Mouse (Mus musculus) fibroblast of lung, adult 2 months (primary cell): ENCODE results near the gene Plxna2.

Experiments used
- DNase-seq: peaks from one replicate; pipeline ENCODE4 v3.0.0-alpha.2; 2011; ENCODE audit warnings: low read depth

The Plxna2 gene

DNA sequence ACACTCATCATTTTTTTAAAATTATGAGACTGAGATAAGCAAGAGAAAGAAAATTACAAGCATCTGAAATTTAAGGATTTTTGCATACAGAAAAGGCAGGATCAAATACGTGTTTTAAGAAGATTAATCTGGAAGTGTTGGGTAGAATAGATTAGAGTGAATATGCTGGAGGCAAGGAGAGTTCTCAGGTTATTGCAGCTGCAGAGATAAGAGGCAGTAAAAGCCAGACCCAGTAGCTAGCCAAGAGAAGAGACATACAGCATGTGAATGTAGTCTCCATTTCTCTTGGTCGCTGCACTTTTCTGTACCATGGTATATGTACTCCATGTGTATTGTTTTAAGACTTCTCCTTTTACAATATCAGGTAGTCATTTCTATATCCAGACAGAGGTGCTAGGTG is 88.5 kb downstream of the Plxna2 start:
- no peak for DNase-seq

DNA sequence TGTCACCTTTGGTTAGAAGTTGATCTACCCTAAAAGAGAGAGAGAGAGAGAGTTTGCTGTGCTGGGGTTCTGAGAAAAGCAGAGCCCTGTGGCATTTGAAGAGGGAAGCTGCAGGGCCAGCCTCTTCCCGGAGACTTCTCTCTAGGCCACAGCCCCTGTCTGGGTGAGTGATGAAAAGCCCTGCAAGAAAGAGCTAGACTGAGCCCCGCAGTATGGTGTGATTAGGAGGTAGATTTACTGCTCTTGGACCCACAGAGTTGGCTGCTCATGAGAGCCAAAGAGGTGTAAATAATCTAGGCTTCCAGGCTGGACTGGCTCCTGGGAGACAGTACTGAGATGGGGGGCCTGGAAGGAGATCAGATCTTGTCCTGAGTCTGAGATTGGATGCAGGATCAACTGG is 94.4 kb downstream of the Plxna2 start:
- DNase-seq: no peak

DNA sequence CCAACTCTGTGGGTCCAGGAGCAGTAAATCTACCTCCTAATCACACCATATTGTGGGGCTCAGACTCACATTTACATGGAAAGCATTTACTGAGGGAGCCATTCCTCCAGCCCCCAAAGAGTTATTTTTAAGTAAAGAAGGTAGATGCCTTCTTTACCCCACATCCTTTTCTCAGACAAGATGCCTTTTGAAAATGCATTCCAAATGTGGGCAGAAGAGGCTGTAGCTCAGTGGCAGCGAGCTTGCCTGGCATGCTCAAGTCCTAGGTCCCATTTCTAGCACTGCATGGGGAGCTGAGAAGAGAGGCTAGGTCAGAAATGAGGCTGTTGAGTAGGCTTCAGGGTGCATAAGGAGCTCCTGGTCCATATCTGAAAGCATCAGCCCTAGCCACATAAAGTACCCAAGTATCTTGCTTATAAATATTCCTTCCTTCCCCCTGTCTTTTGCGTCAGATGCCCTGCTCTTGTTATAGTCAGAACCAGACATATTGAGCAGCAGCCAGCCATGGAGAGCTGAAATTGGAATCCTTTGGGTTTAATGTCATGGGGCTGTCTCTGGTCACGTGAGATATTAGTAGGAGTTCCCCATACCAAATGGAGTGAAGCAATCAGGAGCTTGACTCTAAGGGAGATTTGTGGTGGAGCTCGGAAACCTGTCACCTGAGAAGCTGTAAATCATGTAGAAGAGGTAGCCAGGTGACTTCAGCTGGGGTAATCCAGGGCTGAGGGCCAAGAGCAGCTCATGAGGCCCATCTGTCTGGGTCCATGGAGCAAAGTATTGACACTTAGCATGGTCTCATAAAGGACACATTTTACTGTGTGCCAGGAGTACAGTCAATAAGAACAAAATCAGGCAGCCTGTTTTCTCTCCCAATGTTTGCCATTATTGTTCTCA is 96.4 kb downstream of the Plxna2 start:
- DNase-seq: no peak

DNA sequence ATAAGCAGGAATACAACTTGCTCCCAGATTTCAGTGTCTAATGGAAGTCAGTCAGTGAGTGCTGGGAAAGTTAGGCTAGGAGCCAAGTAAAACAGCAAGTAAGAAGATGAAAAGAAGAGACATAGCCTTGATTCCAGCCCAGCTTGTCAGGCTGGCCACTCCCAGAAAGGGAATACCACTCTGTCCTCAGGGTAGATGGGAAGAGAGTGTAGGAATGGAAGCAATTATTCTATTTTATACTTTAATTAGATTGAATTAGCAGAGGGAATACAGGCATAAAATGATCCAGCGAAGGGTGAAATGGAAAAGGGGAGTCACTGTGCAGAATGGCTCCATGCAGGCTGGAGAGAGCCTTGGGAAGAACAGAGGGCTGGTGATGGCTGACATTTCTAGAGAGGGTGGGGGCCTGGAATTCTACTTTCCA is 99.4 kb downstream of the Plxna2 start:
- no peak for DNase-seq

DNA sequence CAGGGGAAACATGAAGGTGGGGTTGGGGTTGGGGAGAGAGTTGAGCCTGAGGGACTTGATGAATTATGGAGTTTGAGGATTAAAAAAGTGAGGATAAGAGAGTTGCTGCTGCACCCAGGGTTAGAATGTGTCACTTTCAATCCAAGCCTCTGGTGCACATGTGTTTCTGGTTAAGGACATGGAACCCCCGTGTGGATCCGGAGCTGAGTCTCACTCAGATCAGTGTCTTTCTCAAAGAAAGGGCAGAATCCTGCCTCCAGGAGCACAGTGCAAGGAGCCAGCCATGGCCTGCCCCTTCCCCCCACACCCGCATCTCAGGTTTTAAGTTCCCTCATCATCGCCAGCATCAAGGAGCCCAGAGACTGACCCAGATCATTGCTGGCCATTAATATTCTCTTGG is 102.4 kb downstream of the Plxna2 start:
- DNase-seq: no peak

DNA sequence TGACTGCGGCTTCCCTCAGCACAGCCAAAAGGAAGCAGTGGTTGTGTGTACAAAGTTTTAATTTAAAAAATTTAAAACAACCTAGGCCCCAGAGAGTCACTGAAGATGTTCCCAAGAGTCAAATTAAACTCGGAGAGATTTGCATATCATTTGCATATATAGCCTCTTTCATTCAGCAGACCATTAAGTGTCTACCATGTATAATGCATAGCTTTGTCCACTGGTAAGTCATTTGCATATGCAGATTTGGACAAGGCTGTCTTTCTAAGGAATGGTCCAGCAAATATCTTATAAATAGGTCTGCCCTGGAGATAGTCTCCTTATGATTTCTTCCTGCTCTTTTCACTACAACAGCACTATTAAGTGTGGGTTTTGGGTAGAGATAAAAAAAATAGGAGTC is 103.2 kb downstream of the Plxna2 start:
- DNase-seq: no peak

DNA sequence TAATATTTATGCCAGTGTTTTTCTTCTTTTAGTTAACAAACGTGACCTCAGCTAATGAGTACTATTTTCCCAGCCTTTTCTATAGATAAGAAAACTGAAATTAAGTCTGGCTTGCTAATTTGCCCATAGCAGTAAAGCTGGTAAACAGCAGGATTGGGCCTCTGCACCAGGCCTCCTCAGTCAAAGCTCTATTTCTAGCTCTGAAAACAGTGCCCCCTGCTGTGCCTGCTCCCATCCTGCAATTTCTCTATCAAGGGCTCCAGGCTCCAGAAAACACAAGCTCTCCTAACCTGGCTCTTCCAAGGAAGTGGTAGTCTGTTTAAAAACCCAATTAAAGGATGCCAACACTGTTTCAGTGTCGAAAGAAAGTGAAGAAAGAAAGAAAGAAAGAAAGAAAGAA is 104.3 kb downstream of the Plxna2 start:
- peak; percentile 46 for DNase-seq

DNA sequence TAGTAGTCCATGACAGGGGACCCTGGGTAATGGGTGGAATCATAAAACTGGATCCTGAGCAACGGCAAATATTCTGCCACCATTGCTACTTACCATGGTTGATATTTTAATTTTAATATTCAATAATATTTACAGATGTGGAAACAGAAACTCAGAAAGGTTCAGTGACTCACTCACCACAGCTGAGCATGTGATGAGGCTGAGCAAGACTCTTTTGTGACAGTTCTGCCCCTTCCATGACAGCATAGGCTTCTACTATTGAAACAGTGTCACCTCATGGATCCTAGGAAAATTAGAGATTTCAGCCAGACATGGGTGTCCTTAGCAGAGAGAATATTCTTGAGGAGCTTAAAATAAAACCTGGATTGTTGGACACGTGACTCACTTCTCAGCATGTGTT is 116.8 kb downstream of the Plxna2 start:
- DNase-seq: peak; percentile 17

DNA sequence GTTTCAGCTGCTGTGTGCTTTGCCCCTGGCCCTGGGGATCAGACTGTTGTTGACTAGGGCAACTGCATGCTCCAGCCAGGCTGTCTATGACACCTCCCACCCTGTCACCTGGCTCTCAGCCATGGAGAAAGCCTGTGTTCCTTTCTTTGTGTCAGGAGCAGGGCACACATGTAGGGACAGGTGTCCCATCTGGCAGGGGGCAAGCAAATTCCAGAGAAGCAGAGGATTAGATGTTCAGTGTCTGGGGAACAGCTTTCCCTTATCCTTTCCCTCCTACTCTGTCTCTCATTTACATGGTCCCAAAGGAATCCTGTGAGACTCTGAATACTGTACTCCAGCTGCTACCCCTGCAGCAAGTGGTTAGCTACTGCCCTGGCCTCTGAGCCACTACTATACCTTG is 121.9 kb downstream of the Plxna2 start:
- no peak for DNase-seq

DNA sequence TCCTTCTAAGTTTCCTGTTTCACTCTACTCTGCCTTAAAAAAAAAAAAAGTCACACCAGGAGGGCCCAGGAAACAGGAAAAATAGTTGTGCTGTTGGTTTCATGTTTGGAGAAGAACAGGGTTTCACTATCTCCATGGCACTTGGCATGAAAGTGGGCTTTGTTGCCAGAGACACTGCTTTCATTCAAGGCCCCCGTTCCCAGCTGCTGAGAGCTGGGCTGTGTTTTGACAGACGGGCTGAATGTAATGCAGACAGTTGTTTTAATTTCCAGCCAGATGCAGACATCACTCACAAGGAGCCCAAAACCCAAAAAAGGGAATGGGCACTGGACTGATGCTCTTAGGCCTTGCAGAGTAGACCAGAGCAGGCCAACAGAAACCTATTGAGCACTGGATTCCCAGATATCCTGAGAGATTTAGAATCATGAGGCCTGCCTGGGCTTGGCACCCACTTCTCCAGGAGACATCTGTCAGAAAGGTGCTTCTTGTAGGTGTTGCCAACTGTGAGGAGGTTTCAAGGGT is 124.9 kb downstream of the Plxna2 start:
- no peak for DNase-seq

DNA sequence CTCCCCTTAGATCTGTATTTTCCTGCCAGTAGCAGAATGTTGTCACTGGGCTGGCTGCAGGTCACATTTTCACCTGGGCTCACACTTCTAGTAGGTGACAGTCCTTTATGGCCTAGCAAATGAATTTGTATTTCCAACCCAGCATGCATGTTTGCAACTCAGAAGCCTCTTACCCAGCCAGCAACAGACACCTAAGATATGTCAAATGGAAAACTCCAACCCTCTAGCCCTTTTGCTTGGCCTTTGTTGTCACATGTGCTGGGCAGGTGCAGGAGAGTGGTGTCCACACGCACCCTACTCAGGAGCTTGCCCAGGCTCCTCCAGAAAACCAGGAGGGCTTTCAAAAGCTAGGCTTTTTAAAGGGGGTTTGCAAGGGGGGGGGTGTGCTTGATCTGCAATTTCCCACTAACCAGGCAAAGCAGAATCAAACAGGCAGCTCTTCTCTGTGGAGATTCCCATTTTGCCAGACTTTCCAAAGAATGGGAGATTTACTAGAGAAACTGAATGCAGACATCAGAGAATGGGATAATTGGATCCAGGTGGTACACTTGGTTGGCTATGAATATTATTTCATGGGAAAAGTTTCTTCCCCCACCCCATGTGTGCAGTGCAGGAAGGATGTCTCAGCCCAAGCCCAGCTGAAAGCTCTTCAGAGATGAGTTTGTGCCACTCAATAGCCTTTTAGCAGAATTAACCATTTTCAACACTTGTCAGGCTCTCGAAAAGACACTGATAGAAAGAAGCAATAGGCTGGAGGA is 127.3 kb downstream of the Plxna2 start:
- DNase-seq: no peak

DNA sequence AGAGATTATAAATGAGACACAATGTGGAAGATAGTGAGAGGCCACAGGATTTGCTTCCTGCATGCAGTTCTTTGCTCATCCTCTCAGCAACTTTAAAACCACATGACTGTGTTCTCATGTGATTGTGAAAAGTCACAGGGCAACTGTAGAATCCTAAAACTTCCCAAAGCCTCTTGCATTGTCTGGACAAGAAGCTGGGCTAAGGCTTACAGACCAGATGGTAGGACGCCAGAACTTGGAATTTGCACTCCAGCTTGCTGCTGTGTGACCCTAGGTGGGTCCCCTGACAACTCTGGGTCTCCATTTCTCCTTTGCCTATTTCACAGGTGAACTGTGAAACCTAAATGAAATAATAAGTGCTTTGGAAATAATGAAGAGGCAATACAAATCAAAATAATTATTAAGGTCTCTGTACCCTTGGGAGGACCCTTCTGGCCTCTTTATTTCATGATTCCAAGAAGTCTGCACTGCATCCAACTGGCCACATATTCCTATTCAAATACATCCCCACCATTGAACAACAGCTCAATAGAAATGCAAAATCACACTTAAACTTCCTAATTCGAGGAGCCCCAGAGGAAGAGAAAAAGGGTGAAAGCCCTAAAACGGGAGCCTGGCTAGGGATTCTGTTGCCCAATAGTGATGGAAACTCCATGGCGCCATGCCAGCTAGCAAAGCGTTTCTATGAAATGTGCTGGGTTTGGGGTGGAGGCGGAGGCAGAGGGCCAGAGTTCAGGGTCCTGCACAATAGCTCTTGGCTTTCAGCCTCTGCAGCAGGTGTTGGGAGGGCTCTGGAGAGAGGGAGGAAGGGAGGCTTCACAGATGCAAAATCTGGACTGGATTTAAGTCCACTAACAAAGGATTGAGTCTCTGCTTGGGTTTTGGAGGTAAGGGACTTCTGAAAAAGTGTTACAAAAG is 128.6 kb downstream of the Plxna2 start:
- no peak for DNase-seq

DNA sequence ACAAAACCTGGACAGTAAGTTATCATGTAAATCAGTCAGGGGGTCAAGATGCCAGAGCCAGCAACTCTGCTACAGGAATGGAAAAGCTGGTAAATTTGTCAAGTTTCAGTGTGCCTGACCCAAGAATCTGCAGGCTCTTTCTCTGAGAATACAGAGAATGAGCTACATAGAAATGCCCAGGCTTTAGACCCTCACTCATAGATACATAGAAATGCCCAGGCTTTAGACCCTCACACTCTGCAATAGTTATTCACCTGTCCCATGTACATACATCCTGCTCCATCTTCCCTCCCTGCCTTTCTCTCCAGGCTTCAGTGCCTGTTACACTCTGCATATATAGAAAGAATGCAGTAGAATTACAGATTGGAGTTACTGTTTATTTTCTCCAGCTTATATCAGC is 129.2 kb downstream of the Plxna2 start:
- no peak for DNase-seq

DNA sequence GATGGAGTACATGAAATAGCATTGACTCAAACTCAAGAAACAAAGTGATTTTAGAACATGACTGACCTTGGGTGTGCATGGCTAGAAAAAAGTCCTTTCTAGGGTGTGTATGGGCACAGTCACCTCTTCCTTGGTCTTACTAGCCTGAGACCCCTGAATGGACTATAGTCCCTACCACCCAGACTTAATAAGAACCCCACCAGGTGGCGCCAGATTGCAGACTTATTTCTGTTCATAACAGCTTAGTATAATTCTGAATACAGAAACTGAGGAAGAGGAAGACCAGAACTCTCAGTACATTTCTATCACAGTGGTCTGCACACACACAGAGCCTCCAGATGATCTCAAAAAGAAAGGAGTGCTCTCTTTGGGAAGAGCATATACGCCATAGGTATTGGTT is 135.2 kb downstream of the Plxna2 start:
- no peak for DNase-seq

DNA sequence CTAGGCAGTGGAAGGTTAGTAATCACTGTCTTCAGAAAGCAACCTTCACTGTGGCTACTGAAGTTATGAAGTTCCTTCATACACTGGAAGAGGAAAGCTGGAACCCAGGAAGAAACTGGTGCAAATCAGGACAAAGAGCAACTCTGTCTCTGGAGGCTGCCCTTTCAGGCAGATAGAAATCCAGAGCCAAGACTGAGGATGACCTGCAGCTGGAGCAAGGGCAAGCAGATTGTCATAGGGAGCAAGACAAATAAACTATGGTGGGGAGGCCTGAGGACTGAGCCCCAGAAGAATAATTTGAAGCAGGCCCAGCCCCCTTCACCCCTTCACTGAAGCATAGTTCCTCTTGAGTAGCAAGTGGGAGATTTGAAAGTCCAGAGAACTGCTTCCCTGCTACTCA is 138.0 kb downstream of the Plxna2 start:
- DNase-seq: no peak

DNA sequence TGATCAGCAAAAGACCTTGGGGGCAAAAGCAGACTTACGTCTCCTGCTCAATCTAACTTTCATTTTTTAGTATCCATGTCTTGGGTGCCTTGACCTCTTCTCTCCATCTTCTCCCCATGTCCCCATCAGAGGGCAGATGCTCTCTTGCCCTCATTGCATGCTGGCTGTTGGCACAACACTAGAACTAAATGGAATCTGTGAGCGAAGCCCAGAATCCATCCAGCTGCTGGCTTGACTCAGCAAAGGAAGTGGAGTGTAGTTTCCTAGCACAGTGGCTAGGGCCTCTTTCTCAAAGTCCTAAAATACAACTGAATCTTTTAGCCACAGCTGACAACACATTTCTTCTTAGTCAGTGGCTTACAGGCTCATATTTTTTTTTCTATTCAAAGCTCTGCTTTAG is 138.4 kb downstream of the Plxna2 start:
- no peak for DNase-seq

DNA sequence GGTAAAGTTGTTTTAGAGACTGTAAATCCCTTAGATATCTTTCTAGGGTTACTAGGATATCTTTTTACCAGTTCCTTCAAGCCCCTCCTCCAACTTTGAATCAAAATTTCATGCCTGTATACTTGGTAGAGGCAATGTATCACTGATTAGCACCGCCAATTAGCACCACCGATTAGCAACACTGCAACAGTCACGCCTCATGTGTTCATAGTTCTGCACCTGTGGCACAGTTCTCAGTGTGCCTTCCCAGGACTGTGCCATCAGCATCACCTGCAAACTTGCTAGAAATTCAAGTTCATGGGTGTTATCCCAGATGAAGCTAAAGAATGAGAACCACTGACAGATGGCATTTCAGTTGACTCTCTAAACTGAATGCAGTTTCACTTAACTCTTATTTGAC is 138.8 kb downstream of the Plxna2 start:
- DNase-seq: no peak

DNA sequence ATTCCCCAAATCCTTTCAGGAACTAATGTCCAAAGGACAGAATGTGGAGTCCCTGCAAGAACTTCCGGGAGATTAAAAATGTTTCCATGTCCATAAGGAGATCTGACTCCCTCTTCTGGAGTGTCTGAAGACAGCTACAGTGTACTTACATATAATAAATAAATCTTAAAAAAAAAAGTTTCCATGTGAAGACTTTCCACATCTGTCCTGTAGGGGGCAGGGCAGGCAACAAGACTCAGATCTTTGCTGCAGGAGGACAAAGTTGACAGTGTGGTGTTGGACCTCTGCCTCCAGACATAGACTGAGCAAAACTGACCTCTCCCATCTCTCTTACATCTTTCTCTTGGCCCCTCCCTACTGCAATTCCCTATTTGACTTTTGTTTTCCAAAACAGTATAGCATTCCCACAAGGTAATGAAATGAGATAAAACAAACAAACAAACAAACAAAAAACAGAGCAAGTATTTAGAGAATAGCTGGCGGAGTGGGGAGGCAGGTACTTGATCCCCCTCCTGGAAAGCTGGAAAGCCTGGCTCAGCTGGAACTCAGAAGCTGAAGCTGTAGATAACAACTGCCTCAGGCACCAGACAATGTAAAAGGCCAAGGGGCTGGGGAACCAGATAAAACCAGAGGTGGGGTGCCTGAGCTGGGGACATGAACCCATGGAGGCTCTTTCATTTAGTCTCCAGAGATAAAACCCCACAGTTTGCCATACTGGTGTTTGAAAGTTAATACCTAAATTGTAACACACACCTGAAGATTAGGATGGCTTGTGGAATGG is 143.6 kb downstream of the Plxna2 start:
- DNase-seq: no peak

DNA sequence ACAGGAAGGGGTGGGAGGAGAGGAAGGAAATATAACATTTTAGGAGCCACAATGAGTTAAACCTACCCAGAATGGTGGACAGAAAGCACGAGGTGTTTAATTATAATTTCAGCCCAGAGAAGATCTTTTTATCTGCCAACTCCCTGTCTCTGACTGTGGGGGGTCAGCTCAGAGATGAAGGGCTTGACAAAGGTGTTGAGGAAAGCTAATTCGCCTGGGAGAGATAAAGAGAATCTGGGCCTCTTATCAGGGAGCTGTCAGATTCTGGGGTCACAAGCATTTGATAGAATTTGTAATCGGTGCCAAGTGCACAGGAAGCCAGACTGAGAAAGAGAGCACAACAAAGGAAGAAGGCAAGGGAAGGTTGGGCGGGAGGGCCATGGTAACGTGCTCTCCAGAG is 144.9 kb downstream of the Plxna2 start:
- no peak for DNase-seq

DNA sequence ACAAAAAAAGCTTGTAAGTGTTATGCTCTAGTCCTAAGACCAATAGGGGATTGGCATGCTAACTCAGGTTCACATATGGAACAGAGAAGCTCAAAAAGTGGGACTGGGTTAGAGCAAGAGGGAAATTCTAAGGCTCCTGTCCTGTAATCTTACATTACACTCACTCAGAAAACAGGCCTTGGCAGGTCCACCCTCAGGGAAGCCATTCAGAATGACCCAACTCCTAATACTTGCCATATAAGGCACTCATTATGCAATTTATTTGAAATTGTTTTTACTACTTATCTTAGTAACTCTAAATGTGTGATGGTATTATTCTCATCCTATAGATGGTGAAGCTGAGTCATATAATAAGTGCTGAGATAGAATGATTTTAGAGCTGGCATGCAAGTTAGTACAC is 146.9 kb downstream of the Plxna2 start:
- DNase-seq: no peak

DNA sequence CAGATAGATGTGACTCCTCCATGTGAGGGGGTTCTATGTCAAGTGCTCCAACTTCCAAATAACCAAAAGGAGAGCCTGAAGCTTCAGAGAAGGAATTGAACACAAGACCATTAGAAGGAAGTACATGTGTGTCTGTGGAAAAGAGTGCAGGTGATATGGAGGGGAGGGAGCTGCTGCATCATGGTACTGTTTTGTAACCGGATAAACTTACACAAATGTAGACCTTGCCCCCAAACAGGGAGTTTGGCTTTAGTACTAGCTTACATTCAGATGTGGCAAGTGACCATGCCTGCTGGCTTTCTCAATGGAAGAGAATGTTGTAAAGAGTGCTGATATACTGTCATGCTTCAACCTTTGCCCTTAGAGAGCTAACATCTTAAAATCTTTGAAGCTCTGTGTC is 150.8 kb downstream of the Plxna2 start:
- DNase-seq: no peak
